Mouse (Mus musculus): ENCODE data around the gene Tnni1. TPM values are rescaled to one million over a fixed set of nuclear protein-coding genes. Genes with fewer than 3 reads are reported as not detected.

Tnni1 gene
- polyA plus RNA-seq, 1 experiment = 1.3 TPM

- Histone ChIP-seq H3K36me3 (ENCODE audit: control insufficient read depth, insufficient read depth, low read length) (no peaks in the 10 kb centered on the region), H3K4me1 (ENCODE audit: control insufficient read depth, insufficient read depth, insufficient read length) (no peaks in the 10 kb centered on the region), H3K4me3 (ENCODE audit: extremely low read depth, insufficient read depth, insufficient read length) (no peak overlapping the region), H3K27me3 (ENCODE audit: control insufficient read depth, insufficient read depth, low read length) (no peaks in the 10 kb centered on the region), H3K27ac (ENCODE audit: insufficient read depth, low read length) (no peak overlapping the region)
- no peak for TF ChIP-seq POLR2A (IDR thresholded peaks at IDR 0.05; ENCODE audit: low read depth, low read length)
- peak; percentile 3; the same call in 1 of the 2 replicates for TF ChIP-seq CTCF (IDR thresholded peaks at IDR 0.05; ENCODE audit: extremely low read depth, insufficient read depth, insufficient read length, insufficient replicate concordance)
- 72% methylated on average over 12 of the region's 12 CpGs for WGBS
- DNase-seq (ENCODE audit: low read depth in 1 of 2, low spot score in 2 of 2) = no peak
These were observed 71.7 kb downstream of the Tnni1 start for GRCm38 (mm10) chr1:135850722-135851512.

- no peak for TF ChIP-seq CTCF (IDR thresholded peaks at IDR 0.05; ENCODE audit: extremely low read depth, insufficient read depth, insufficient read length, insufficient replicate concordance)
- no peak for TF ChIP-seq POLR2A (IDR thresholded peaks at IDR 0.05; ENCODE audit: low read depth, low read length)
- 75% methylated on average over 13 of the region's 13 CpGs for WGBS
- no peak overlapping the region for H3K4me3 ChIP-seq (ENCODE audit: extremely low read depth, insufficient read depth, insufficient read length)
These were observed 73.0 kb downstream of the Tnni1 start for GRCm38 (mm10) chr1:135852044-135852756.

GRCm38 (mm10) chr1:135853200-135853599, 74.0 kb downstream of the Tnni1 start:
- no peaks in the 10 kb centered on the region for H3K4me1 ChIP-seq (ENCODE audit: control insufficient read depth, insufficient read depth, insufficient read length)
- H3K4me3 ChIP-seq (ENCODE audit: extremely low read depth, insufficient read depth, insufficient read length) = no peak overlapping the region
- no peak overlapping the region for H3K27ac ChIP-seq (ENCODE audit: insufficient read depth, low read length)
- no peaks in the 10 kb centered on the region for H3K27me3 ChIP-seq (ENCODE audit: control insufficient read depth, insufficient read depth, low read length)
- 87% methylated on average over 4 of the region's 4 CpGs for WGBS
- no peak for DNase-seq (ENCODE audit: low read depth in 1 of 2, low spot score in 2 of 2)
- no peaks in the 10 kb centered on the region for H3K36me3 ChIP-seq (ENCODE audit: control insufficient read depth, insufficient read depth, low read length)
- TF ChIP-seq POLR2A (IDR thresholded peaks at IDR 0.05; ENCODE audit: low read depth, low read length) = no peak
- no peak for TF ChIP-seq CTCF (IDR thresholded peaks at IDR 0.05; ENCODE audit: extremely low read depth, insufficient read depth, insufficient read length, insufficient replicate concordance)

More at GRCm38 (mm10) chr1:135852044-135852756, 73.0 kb downstream of the Tnni1 start:
- Histone ChIP-seq H3K36me3 (ENCODE audit: control insufficient read depth, insufficient read depth, low read length) (no peaks in the 10 kb centered on the region), H3K27ac (ENCODE audit: insufficient read depth, low read length) (no peak overlapping the region), H3K4me1 (ENCODE audit: control insufficient read depth, insufficient read depth, insufficient read length) (no peaks in the 10 kb centered on the region), H3K27me3 (ENCODE audit: control insufficient read depth, insufficient read depth, low read length) (no peaks in the 10 kb centered on the region)
- no peak for DNase-seq (ENCODE audit: low read depth in 1 of 2, low spot score in 2 of 2)

GRCm38 (mm10) chr1:135854591-135855343, 75.5 kb downstream of the Tnni1 start:
- no peak for TF ChIP-seq CTCF (IDR thresholded peaks at IDR 0.05; ENCODE audit: extremely low read depth, insufficient read depth, insufficient read length, insufficient replicate concordance)
- TF ChIP-seq POLR2A (IDR thresholded peaks at IDR 0.05; ENCODE audit: low read depth, low read length) = no peak
- no peaks in the 10 kb centered on the region for H3K27me3 ChIP-seq (ENCODE audit: control insufficient read depth, insufficient read depth, low read length)
- H3K4me1 ChIP-seq (ENCODE audit: control insufficient read depth, insufficient read depth, insufficient read length) = no peaks in the 10 kb centered on the region
- no peak for DNase-seq (ENCODE audit: low read depth in 1 of 2, low spot score in 2 of 2)
- H3K4me3 ChIP-seq (ENCODE audit: extremely low read depth, insufficient read depth, insufficient read length) = no peak overlapping the region
- H3K27ac ChIP-seq (ENCODE audit: insufficient read depth, low read length) = no peak overlapping the region
- 87% methylated on average over 6 of the region's 6 CpGs for WGBS
- H3K36me3 ChIP-seq (ENCODE audit: control insufficient read depth, insufficient read depth, low read length) = no peaks in the 10 kb centered on the region

GRCm38 (mm10) chr1:135855344-135855687, 76.1 kb downstream of the Tnni1 start:
- Histone ChIP-seq H3K4me3 (ENCODE audit: extremely low read depth, insufficient read depth, insufficient read length) (no peak overlapping the region), H3K27me3 (ENCODE audit: control insufficient read depth, insufficient read depth, low read length) (no peaks in the 10 kb centered on the region)
- TF ChIP-seq CTCF (IDR thresholded peaks at IDR 0.05; ENCODE audit: extremely low read depth, insufficient read depth, insufficient read length, insufficient replicate concordance) (no peak), POLR2A (IDR thresholded peaks at IDR 0.05; ENCODE audit: low read depth, low read length) (no peak)

GRCm38 (mm10) chr1:135856070-135856469, 76.8 kb downstream of the Tnni1 start:
- WGBS = 76% methylated on average over 4 of the region's 4 CpGs
- no peaks in the 10 kb centered on the region for H3K27me3 ChIP-seq (ENCODE audit: control insufficient read depth, insufficient read depth, low read length)
- no peak overlapping the region for H3K27ac ChIP-seq (ENCODE audit: insufficient read depth, low read length)
- H3K36me3 ChIP-seq (ENCODE audit: control insufficient read depth, insufficient read depth, low read length) = no peaks in the 10 kb centered on the region
- H3K4me1 ChIP-seq (ENCODE audit: control insufficient read depth, insufficient read depth, insufficient read length) = no peaks in the 10 kb centered on the region
- no peak for TF ChIP-seq CTCF (IDR thresholded peaks at IDR 0.05; ENCODE audit: extremely low read depth, insufficient read depth, insufficient read length, insufficient replicate concordance)
- TF ChIP-seq POLR2A (IDR thresholded peaks at IDR 0.05; ENCODE audit: low read depth, low read length) = no peak
- H3K4me3 ChIP-seq (ENCODE audit: extremely low read depth, insufficient read depth, insufficient read length) = no peak overlapping the region
- DNase-seq (ENCODE audit: low read depth in 1 of 2, low spot score in 2 of 2) = no peak

More at GRCm38 (mm10) chr1:135855344-135855687, 76.1 kb downstream of the Tnni1 start:
- H3K36me3 ChIP-seq (ENCODE audit: control insufficient read depth, insufficient read depth, low read length) = no peaks in the 10 kb centered on the region
- 93% methylated on average over 1 of the region's 1 CpGs for WGBS
- DNase-seq (ENCODE audit: low read depth in 1 of 2, low spot score in 2 of 2) = no peak
- H3K4me1 ChIP-seq (ENCODE audit: control insufficient read depth, insufficient read depth, insufficient read length) = no peaks in the 10 kb centered on the region
- no peak overlapping the region for H3K27ac ChIP-seq (ENCODE audit: insufficient read depth, low read length)
